Mouse (Mus musculus) spleen, adult 18-20 months (tissue): Measurements from ENCODE around the gene Gpa33.
"Not testable (repeated sequence)": the region's sequence is repeated elsewhere in the genome, so short reads cannot be mapped to it uniquely, and the experiment has no call there.

ENCODE experiments used
- DNase-seq, 2 experiments: peaks; one replicate each; pipeline ENCODE4 v3.0.0; 2022; ENCODE audit warnings: mixed read lengths in 2 of 2

Gpa33 gene

DNA sequence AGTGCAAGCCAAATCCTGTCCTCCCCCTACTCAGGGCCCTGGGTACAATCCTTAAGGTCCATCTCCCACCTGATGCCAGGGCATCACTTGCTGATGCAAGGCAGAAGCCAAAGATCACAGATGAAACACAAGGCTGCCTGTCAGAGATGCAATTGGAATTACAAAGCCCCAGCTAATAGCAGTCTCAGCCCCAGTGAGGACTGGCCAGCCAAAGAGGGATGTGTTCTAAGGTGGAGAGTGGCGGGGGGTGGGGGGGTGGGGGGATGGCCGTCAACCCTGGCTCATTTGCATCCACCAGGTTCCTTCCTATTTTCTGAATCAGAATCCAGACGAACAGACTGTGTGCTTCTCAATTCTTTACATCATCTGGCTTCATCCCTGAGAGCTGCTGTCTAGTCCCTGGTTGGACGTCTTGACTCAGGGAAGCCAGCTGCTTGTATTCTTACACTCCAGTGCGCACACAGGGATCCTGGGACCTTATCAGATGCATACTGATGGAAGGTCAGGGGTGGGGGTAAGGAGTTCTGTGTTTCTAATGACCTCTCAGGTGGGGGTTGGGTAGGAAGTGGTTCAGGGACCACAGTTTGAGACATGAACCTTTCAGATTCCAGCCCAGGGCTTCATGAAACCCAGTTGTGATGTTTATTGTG is 5.2 kb downstream of the Gpa33 start:
- no peak for DNase-seq

- DNase-seq: no peak
These were observed 7.4 kb downstream of the Gpa33 start for GRCm38 (mm10) chr1:166137244-166137938.

DNA sequence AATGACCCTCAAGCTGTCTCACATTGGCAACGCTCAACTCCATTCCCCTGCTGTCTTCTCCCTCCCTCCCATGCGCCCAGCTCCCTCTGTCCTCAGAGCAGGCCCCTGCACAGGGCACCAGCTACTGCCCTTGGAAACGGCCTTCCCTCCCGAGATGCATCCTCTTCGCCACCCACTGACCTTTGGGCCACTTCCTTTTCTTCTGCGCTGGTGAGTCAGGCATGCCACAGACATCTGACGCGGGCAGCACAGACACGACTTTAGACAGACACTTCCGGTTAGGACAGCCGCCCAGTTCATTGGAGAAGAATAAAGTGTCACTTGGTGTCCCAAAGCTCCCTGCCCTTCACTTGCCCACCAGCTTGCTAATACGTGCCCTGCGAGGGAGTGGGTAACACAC is 8.1 kb downstream of the Gpa33 start:
- no peak for DNase-seq

GRCm38 (mm10) chr1:166139113-166139512 is 9.1 kb downstream of the Gpa33 start:
- DNase-seq: no peak

DNA sequence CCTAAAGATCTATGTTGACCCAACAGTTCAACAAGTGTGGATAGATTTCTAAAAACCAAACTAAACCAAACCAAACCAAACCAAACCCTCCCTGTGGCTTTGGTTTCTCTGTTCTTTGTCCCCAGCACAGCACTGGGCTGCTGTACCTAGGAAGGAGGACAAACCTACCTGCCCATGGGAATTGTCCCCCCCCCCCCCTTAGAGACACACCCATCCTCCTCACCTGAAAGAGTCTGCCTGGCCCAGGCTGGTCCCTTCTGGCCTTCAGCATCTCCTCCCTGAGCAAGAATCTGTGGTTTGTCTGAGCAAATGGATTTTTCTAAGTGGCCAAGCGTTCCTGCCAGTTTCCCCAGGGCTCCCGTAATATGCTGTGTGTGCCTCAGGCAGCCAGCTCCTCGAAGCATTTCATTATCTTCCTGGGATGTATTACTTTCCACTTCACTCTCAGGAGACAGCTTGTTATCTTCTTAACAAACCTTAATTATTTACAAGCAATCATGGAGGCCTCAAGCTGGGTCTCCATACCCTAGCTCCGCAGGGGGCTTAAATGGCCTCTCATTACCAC is 9.7 kb downstream of the Gpa33 start:
- DNase-seq: no peak

GRCm38 (mm10) chr1:166141868-166142267 is 11.8 kb downstream of the Gpa33 start:
- not testable (repeated sequence) for DNase-seq

DNA sequence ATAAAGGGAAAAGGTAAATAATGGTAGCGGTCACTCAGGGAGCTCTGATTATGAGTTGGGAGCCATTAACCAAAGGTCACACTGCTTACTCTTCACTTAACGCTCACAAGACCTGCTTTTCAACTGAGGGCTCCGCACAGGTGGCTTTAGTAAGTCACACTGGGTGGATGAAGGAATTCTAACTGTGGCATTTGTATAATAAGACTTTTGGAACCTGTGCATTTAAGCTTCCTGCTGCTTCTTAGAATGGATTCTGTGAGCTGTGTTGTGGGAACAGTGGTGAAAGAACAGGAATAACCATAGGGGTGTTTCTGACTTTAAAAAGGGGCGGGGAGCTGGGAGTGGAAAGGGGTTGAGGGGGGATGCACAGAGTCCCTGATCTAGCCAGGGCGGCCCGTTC is 12.3 kb downstream of the Gpa33 start:
- DNase-seq: no peak

GRCm38 (mm10) chr1:166146626-166147025 is 16.6 kb downstream of the Gpa33 start:
- DNase-seq: no peak

- DNase-seq: no peak
These were observed 17.6 kb downstream of the Gpa33 start for GRCm38 (mm10) chr1:166147657-166148056.

GRCm38 (mm10) chr1:166149441-166149840 is 19.4 kb downstream of the Gpa33 start:
- no peak for DNase-seq

GRCm38 (mm10) chr1:166150035-166150434 is 20.0 kb downstream of the Gpa33 start:
- no peak for DNase-seq

DNA sequence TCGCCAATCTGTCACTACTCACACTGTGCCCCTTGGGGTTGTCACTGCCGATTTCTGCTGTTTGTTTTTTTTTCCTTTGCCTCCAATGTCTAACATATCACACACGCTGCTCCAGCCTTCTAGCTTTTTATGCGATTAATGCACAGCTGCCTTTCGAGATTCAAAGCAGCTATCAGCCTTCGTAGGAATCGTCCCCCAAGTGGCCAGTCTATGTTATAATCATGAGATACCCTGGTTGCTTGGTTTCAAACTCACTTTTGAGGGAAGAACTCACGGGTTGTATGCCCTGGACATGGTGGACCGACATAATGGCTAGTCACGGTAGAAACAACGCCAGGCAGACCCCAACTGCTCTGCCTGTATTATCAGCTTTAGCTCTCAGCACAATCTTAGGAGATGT is 21.3 kb downstream of the Gpa33 start:
- DNase-seq: no peak

DNA sequence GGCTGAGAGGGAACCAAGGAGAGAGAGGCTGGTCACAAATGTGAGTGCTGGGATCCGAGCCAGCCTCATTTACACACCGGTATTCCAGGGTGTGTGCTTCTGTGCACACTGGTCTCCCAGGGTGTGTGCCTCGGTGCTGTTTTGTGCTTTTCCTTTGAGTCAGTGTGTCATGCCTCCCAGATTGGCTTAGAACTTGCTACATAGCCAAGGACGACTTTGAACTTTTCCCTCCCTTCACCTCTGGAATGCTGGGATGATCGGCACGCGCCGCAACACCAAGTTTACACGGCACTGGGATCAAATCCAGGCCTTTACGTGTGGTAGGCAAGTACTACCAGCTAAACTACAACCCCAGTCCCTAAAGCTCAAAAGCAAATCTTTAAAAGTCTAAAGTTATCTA is 22.0 kb downstream of the Gpa33 start:
- DNase-seq: no peak

- peak; percentile 63 to 88 for DNase-seq
These were observed 23.5 kb downstream of the Gpa33 start for GRCm38 (mm10) chr1:166153351-166154120.

DNA sequence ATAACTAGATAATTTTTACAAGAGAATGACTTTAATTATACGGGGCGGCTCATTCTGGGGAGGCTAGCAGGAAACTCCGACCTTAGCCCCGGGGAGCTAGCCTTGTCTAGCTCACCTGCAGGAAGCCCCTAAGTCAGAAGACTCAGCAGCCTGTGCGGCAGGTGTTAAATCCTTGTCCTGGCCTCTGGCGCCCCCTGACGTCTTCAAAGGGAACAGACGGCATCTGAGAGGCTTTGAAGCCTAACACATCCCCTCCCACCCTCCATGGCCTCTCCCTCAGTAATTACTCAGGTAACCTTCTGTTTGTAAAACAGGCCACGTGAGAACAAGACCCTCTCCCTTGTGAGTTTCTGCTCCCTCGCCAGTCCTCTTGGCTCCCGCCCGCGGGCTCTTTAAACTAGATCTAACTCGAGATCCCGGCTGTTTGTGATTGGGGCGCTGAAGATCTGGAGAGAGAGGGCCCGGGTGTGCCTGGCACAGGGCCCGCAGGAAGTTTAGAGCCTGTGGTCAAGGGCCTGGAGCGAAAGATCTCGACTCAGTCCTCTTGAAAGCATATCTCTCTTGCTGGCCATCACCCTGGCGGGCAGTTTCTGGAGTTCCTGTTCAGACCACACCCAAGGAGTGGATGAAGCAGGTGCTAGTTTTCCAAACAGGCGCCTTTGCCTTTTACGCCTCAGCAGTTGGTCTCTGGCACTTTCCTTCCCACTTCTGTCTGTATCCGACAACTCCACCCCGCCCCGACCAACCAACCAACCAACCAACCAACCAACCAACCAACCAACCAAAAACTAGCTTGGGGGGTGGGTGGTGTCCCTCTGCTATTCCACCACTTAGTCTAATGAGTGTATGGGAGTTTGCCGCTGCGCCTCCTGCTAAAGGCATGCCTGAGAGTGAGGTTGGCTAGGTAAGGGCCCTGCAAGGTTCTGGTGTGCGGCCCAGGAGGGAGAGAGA is 24.4 kb downstream of the Gpa33 start:
- peak; percentile 52 to 83 for DNase-seq

- DNase-seq: no peak
These were observed 25.1 kb downstream of the Gpa33 start for GRCm38 (mm10) chr1:166155113-166155494.

- DNase-seq: no peak
These were observed 27.7 kb downstream of the Gpa33 start for GRCm38 (mm10) chr1:166157712-166158111.

- DNase-seq: no peak
These were observed 28.6 kb downstream of the Gpa33 start for GRCm38 (mm10) chr1:166158664-166159063.

DNA sequence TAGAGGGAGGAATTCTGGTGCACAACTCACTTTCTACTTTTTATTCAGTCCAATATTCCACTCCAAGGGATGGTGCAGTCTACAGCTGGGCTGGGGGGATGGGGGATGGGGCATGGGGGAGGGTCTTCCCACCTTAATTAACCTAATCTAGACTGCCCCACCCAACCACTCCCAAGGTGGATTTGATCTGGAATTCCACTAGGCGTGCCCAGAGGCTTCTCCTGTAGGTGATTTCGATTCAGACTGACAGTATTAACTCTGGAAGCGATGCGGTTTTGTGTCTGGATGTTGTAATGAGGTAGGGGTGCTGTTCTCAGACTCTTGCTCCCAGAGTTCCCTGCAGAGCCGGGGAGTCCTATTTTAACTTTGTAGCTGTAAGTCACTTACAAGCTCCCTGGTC is 30.1 kb downstream of the Gpa33 start:
- DNase-seq: no peak

GRCm38 (mm10) chr1:166160569-166161445 is 30.8 kb downstream of the Gpa33 start:
- DNase-seq: peak in 1 of 2 experiments; percentile 55

DNA sequence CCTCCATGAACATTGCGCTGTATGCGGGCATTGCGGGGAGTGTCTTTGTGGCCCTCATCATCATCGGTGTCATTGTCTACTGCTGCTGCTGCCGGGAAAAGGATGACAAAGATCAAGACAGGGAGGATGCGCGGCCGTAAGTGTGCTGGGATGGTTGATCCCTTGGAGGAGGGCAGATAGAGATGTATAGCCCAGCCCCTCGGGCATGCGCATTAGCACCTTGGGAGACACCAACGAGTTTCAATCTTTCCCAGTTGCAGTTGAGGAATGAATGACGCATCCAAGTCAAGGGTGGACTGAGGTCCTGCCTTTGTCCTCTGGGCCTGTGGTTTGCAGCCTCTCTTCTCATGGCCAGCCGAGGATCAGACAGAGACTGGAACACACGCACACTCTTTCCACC is 34.5 kb downstream of the Gpa33 start:
- no peak for DNase-seq
